Mouse (Mus musculus) limb, embryonic 10.5 days (tissue): Measurements from ENCODE around the gene Gpat2. TPM values are rescaled to one million over a fixed set of nuclear protein-coding genes. Genes with fewer than 3 reads are reported as not detected.
A peak's percentile ranks its signal among the peaks of the same experiment; 100 is the strongest.

Source experiments
- DNase-seq: peaks from one replicate; pipeline ENCODE4 v3.0.0-alpha.2; 2017; ENCODE audit warnings: low spot score
- H3K27ac ChIP-seq: fragments of 300-500 bp; sonication (generic); 2 replicates; pipeline ENCODE4 v1.5.1; 2016; ENCODE audit warnings: mild to moderate bottlenecking
- H3K27me3 ChIP-seq: fragments of 300-500 bp; sonication (generic); 2 replicates; pipeline ENCODE4 v1.6.1; 2016; ENCODE audit warnings: low read depth, mild to moderate bottlenecking; ENCODE audit not compliant: poor library complexity, severe bottlenecking
- H3K36me3 ChIP-seq: fragments of 300-500 bp; sonication (generic); 2 replicates; pipeline ENCODE4 v1.6.1; 2016; ENCODE audit warnings: mild to moderate bottlenecking, moderate library complexity
- H3K4me1 ChIP-seq: fragments of 300-500 bp; sonication (generic); 2 replicates; pipeline ENCODE4 v1.6.1; 2016
- H3K4me3 ChIP-seq: fragments of 300-500 bp; sonication (generic); 2 replicates; pipeline ENCODE4 v1.5.1; 2016; ENCODE audit warnings: mild to moderate bottlenecking, moderate library complexity
- H3K9me3 ChIP-seq: fragments of 300-500 bp; sonication (generic); replicated peaks from 2 replicates; pipeline ENCODE4 v1.6.1; 2016; ENCODE audit warnings: mild to moderate bottlenecking
- WGBS: fragments of 180-500 bp; shearing (Covaris S2); methylation state at CpG from one replicate; pipeline ENCODE4 v1.1.7; 2016; 5-methylcytosine and 5-hydroxymethylcytosine counted together
- polyA plus RNA-seq: library from polyadenylated mRNA; unstranded; fragments of >200 nt; fragmentation: Nextera tagmentation; extraction: Ambion mirVana; gene quantifications from 2 replicates; pipeline ENCODE4 v1.2.1, GENCODE M21; 2016

Gpat2 gene
- polyA plus RNA-seq, 1 experiment from 2014 or later, result 0.10 TPM

DNA sequence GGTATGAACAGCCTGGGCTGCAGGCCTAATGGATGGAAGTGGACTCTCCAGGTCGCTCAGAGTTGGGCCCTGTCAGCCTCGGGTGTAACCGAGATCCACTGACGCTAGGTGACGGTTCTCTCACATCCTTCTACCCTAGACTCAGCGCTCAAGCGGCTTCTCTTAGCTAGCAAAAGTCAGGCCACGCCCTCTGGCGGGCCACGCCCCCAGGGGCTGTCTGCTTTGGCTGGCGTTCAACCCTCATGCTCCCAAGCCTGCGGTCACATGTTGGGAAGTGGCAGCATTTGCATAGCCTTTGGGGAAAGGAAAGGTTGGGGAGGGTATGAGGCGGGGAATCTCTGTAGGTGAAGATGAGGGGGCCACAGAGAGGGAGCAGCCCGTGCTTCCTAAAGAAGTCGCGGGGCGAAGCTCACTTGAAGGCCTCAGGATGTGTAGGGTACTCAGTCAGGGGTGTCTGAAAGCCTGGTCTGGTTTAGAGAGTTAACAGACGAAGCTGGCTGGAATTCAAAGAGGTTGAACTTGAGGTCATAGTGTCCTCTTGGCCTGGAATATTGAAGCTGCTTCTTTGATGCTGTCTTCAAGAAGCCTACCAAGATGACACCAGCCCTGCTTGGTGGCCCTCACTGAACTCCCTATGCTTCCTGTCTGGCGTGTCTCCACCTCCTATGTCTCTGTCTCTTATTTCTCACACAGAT lies 59.6 kb downstream of the Gpat2 start:
- peaks cover 75% of the 10 kb centered on the region for H3K27me3 ChIP-seq
- 8% methylated on average over 19 of the region's 19 CpGs for WGBS
- no peaks in the 10 kb centered on the region for H3K36me3 ChIP-seq
- no peaks in the 10 kb centered on the region for H3K9me3 ChIP-seq
- peaks cover 37% of the 10 kb centered on the region for H3K4me1 ChIP-seq
- H3K27ac ChIP-seq, result no peak overlapping the region
- H3K4me3 ChIP-seq, result peak overlapping the region; percentile 40
- peak; percentile 80 for DNase-seq

Other genes starting within 250 kb of the Gpat2 start
- gene 1810024B03Rik, start 216.9 kb upstream of the Gpat2 start, polyA plus RNA-seq, result 1.7 and 2.5 TPM in 2 replicates
- gene Snrnp200, start 216.8 kb upstream of the Gpat2 start, polyA plus RNA-seq, result 103 and 113 TPM in 2 replicates
- gene Ciao1, start 177.4 kb upstream of the Gpat2 start, polyA plus RNA-seq, result 58.8 and 58.9 TPM in 2 replicates
- gene Tmem127, start 177.3 kb upstream of the Gpat2 start, polyA plus RNA-seq, result 21.8 and 26.3 TPM in 2 replicates
- 80.4 and 80.8 TPM in 2 replicates for gene Stard7, start 155.0 kb upstream of the Gpat2 start, polyA plus RNA-seq
- gene Dusp2, start 89.0 kb upstream of the Gpat2 start, polyA plus RNA-seq, result 6.4 and 7.6 TPM in 2 replicates
- gene Astl, start 86.6 kb upstream of the Gpat2 start, polyA plus RNA-seq, result 0.08 and 0.09 TPM in 2 replicates
- 1.7 and 1.9 TPM in 2 replicates for gene Adra2b, start 62.0 kb upstream of the Gpat2 start, polyA plus RNA-seq
- gene Fahd2a, start 19.4 kb downstream of the Gpat2 start, polyA plus RNA-seq, result 15.6 and 21.1 TPM in 2 replicates
- gene Kcnip3, start 96.9 kb downstream of the Gpat2 start, polyA plus RNA-seq, result 2.1 and 2.2 TPM in 2 replicates
- 2.3 and 2.6 TPM in 2 replicates for gene Prom2, start 116.3 kb downstream of the Gpat2 start, polyA plus RNA-seq
- gene Zfp661, start 161.9 kb downstream of the Gpat2 start, polyA plus RNA-seq, result 5.9 and 6.9 TPM in 2 replicates
- gene Mrps5, start 162.0 kb downstream of the Gpat2 start, polyA plus RNA-seq, result 171 and 176 TPM in 2 replicates
- 0.10 and 0.43 TPM in 2 replicates for gene Mal, start 231.5 kb downstream of the Gpat2 start, polyA plus RNA-seq